Mouse (Mus musculus) MEL (cell line): ENCODE results near the gene 3110082I17Rik. TPM values are rescaled to one million over a fixed set of nuclear protein-coding genes. Genes with fewer than 3 reads are reported as not detected.

Experiments
- DNase-seq: peaks from one replicate; pipeline ENCODE4 v3.0.0; 2011; ENCODE audit warnings: low read depth, low spot score
- H3K27ac ChIP-seq: 2 replicates; pipeline ENCODE4 v1.5.1; 2012; ENCODE audit warnings: low read depth, mild to moderate bottlenecking, control low read depth, low read length, moderate library complexity; ENCODE audit not compliant: control insufficient read depth
- H3K27me3 ChIP-seq, 2 experiments: fragments of 150-350 bp in 1 of 2; sonication (generic) in 1 of 2; 2 replicates each; pipeline ENCODE4 v1.6.1; 2012; ENCODE audit warnings: low read length in 2 of 2, mild to moderate bottlenecking in 2 of 2, improper control_type of control experiment in 1 of 2, moderate library complexity in 1 of 2; ENCODE audit not compliant: insufficient read depth in 2 of 2, control insufficient read depth in 1 of 2
- H3K36me3 ChIP-seq, 2 experiments: 2 replicates each; pipeline ENCODE4 v1.6.1; 2012 to 2014; ENCODE audit warnings: low read length in 2 of 2, improper control_type of control experiment in 1 of 2, inconsistent platforms in 1 of 2, mild to moderate bottlenecking in 1 of 2; ENCODE audit not compliant: insufficient read depth in 2 of 2, control insufficient read depth in 1 of 2
- H3K4me1 ChIP-seq, 2 experiments: fragments of 150-350 bp in 1 of 2; sonication (generic) in 1 of 2; 2 replicates each; pipeline ENCODE4 v1.6.1; 2012; ENCODE audit warnings: low read length in 2 of 2, improper control_type of control experiment in 1 of 2, mild to moderate bottlenecking in 1 of 2; ENCODE audit not compliant: insufficient read depth in 2 of 2, control insufficient read depth in 1 of 2
- H3K4me3 ChIP-seq, 2 experiments: fragments of 150-350 bp in 1 of 2; sonication (generic) in 1 of 2; 2 replicates each; pipeline ENCODE4 v1.5.1; 2012; ENCODE audit warnings: low read depth in 2 of 2, low read length in 2 of 2, mild to moderate bottlenecking in 2 of 2, moderate library complexity in 2 of 2, control low read depth in 1 of 2, improper control_type of control experiment in 1 of 2; ENCODE audit not compliant: control insufficient read depth in 1 of 2, insufficient read depth in 1 of 2
- H3K79me2 ChIP-seq: 2 replicates; pipeline ENCODE4 v1.6.1; 2012; ENCODE audit warnings: mild to moderate bottlenecking, low read length, moderate library complexity; ENCODE audit not compliant: control insufficient read depth, poor library complexity, insufficient read depth
- H3K9ac ChIP-seq: 2 replicates; pipeline ENCODE4 v1.6.1; 2012; ENCODE audit warnings: low read depth, mild to moderate bottlenecking, control low read depth, low read length, moderate library complexity; ENCODE audit not compliant: control insufficient read depth, poor library complexity, severe bottlenecking
- H3K9me3 ChIP-seq: fragments of 150-350 bp; sonication (generic); replicated peaks from 2 replicates; pipeline ENCODE4 v1.6.1; 2012; ENCODE audit warnings: mild to moderate bottlenecking, low read length, improper control_type of control experiment, moderate library complexity; ENCODE audit not compliant: insufficient read depth
- BHLHE40 ChIP-seq: IDR thresholded peaks from 2 replicates; pipeline ENCODE4 v1.6.1; 2012; ENCODE audit warnings: low read depth, mild to moderate bottlenecking, inconsistent platforms, low read length, improper control_type of control experiment, borderline replicate concordance
- CHD1 ChIP-seq: IDR thresholded peaks from 2 replicates; pipeline ENCODE4 v1.6.1; 2012; ENCODE audit warnings: low read depth, mild to moderate bottlenecking, inconsistent platforms, low read length, improper control_type of control experiment
- CHD2 ChIP-seq: IDR thresholded peaks from 2 replicates; pipeline ENCODE4 v1.6.1; 2011; ENCODE audit warnings: low read length, improper control_type of control experiment
- CTCF ChIP-seq, 3 experiments: IDR thresholded peaks in 2 of 3; conservative IDR thresholded peaks in 1 of 3; 2 replicates each; pipeline ENCODE4 v1.5.1; 2011 to 2012; ENCODE audit warnings: low read length in 3 of 3, low read depth in 2 of 3, mild to moderate bottlenecking in 2 of 3, improper control_type of control experiment in 1 of 3, inconsistent platforms in 1 of 3, mixed read lengths in 1 of 3, moderate library complexity in 1 of 3; ENCODE audit not compliant: control insufficient read depth in 1 of 3, insufficient read depth in 1 of 3, poor library complexity in 1 of 3, severe bottlenecking in 1 of 3
- EP300 ChIP-seq, 2 experiments: IDR thresholded peaks; 2 replicates each; pipeline ENCODE4 v1.6.1; 2011; ENCODE audit warnings: improper control_type of control experiment in 2 of 2, low read length in 2 of 2, low read depth in 1 of 2, mild to moderate bottlenecking in 1 of 2
- ETS1 ChIP-seq: IDR thresholded peaks from 2 replicates; pipeline ENCODE4 v1.6.1; 2012; ENCODE audit warnings: low read depth, mild to moderate bottlenecking, inconsistent platforms, low read length, improper control_type of control experiment, moderate library complexity
- GABPA ChIP-seq: IDR thresholded peaks from 2 replicates; pipeline ENCODE4 v1.6.1; 2012; ENCODE audit warnings: low read depth, mild to moderate bottlenecking, inconsistent platforms, low read length, improper control_type of control experiment, moderate library complexity
- HCFC1 ChIP-seq: IDR thresholded peaks from 2 replicates; pipeline ENCODE4 v1.6.1; 2012; ENCODE audit warnings: low read depth, mild to moderate bottlenecking, inconsistent platforms, low read length, improper control_type of control experiment, moderate library complexity
- JUND ChIP-seq: IDR thresholded peaks from 2 replicates; pipeline ENCODE4 v1.6.1; 2011; ENCODE audit warnings: low read depth, mild to moderate bottlenecking, improper control_type of control experiment, low read length
- MAFK ChIP-seq: IDR thresholded peaks from 2 replicates; pipeline ENCODE4 v1.6.1; 2011; ENCODE audit warnings: low read depth, mild to moderate bottlenecking, low read length, improper control_type of control experiment, borderline replicate concordance
- MAX ChIP-seq: IDR thresholded peaks from 2 replicates; pipeline ENCODE4 v1.6.1; 2011; ENCODE audit warnings: low read length, improper control_type of control experiment
- MAZ ChIP-seq: IDR thresholded peaks from 2 replicates; pipeline ENCODE4 v1.6.1; 2012; ENCODE audit warnings: low read depth, mild to moderate bottlenecking, inconsistent platforms, low read length, improper control_type of control experiment
- MXI1 ChIP-seq: IDR thresholded peaks from 2 replicates; pipeline ENCODE4 v1.6.1; 2011; ENCODE audit warnings: mild to moderate bottlenecking, low read depth, low read length, improper control_type of control experiment
- MYC ChIP-seq: IDR thresholded peaks from 2 replicates; pipeline ENCODE4 v1.6.1; 2011; ENCODE audit warnings: low read depth, mild to moderate bottlenecking, low read length, improper control_type of control experiment, moderate library complexity
- NELFE ChIP-seq: IDR thresholded peaks from 2 replicates; pipeline ENCODE4 v1.6.1; 2011; ENCODE audit warnings: low read depth, low read length, improper control_type of control experiment
- NRF1 ChIP-seq: IDR thresholded peaks from 2 replicates; pipeline ENCODE4 v1.6.1; 2014; ENCODE audit warnings: low read depth, mild to moderate bottlenecking, inconsistent platforms, low read length, improper control_type of control experiment, moderate library complexity; ENCODE audit not compliant: poor library complexity, insufficient read depth, severe bottlenecking
- POLR2AphosphoS2 ChIP-seq: IDR thresholded peaks from 2 replicates; pipeline ENCODE4 v1.6.1; 2011; ENCODE audit warnings: low read length, improper control_type of control experiment
- POLR2AphosphoS5 ChIP-seq: IDR thresholded peaks from 2 replicates; pipeline ENCODE4 v1.6.1; 2012; ENCODE audit warnings: low read depth, borderline replicate concordance, mild to moderate bottlenecking, inconsistent platforms, low read length, moderate library complexity, mixed read lengths
- SIN3A ChIP-seq: IDR thresholded peaks from 2 replicates; pipeline ENCODE4 v1.6.1; 2012; ENCODE audit warnings: low read length, improper control_type of control experiment, inconsistent platforms
- USF1 ChIP-seq: IDR thresholded peaks from 2 replicates; pipeline ENCODE4 v1.6.1; 2014; ENCODE audit warnings: low read depth, mild to moderate bottlenecking, inconsistent platforms, low read length, improper control_type of control experiment, moderate library complexity
- USF2 ChIP-seq, 2 experiments: IDR thresholded peaks; 2 replicates each; pipeline ENCODE4 v1.6.1; 2011 to 2012; ENCODE audit warnings: improper control_type of control experiment in 2 of 2, low read length in 2 of 2, borderline replicate concordance in 1 of 2, inconsistent platforms in 1 of 2, low read depth in 1 of 2, mild to moderate bottlenecking in 1 of 2; ENCODE audit not compliant: insufficient read depth in 1 of 2
- ZMIZ1 ChIP-seq: IDR thresholded peaks from 2 replicates; pipeline ENCODE4 v1.6.1; 2012; ENCODE audit warnings: low read depth, mild to moderate bottlenecking, inconsistent platforms, low read length, improper control_type of control experiment, moderate library complexity
- ZNF384 ChIP-seq: IDR thresholded peaks from 2 replicates; pipeline ENCODE4 v1.6.1; 2012; ENCODE audit warnings: low read depth, mild to moderate bottlenecking, inconsistent platforms, low read length, improper control_type of control experiment
- polyA plus RNA-seq, 2 experiments: library from polyadenylated mRNA; stranded (reverse) in 1 of 2; unstranded in 1 of 2; fragments of >175 nt in 1 of 2; fragments of >200 nt in 1 of 2; gene quantifications; 2 replicates each; pipeline versions ENCODE4 v1.2.1 to v1.2.4; 2012; ENCODE audit warnings: low replicate concordance in 2 of 2, low read depth in 1 of 2; ENCODE audit not compliant: insufficient read length in 2 of 2, insufficient read depth in 1 of 2, missing spikeins in 1 of 2
- total RNA-seq: library from RNA; depleted of rRNA; stranded (reverse); fragments of 300-350 nt; gene quantifications from 2 replicates; pipeline ENCODE4 v1.2.3, GENCODE M21; 2012

The 3110082I17Rik gene
- total and polyA plus RNA-seq, 3 experiments: 58.1 to 79.5 TPM; not detected in 1

- Histone ChIP-seq H3K36me3 (no peaks in the 10 kb centered on the region), H3K27me3 (no peaks in the 10 kb centered on the region), H3K4me1 (no peaks in the 10 kb centered on the region), H3K4me3 (no peak overlapping the region), H3K79me2 (no peaks in the 10 kb centered on the region), H3K9me3 (no peaks in the 10 kb centered on the region), H3K9ac (no peak overlapping the region), H3K27ac (no peak overlapping the region)
- no peak for TF ChIP-seq NELFE
- TF ChIP-seq USF2 (IDR thresholded peaks at IDR 0.05; ENCODE audit: borderline replicate concordance in 1 of 2, insufficient read depth in 1 of 2, low read depth in 1 of 2, low read length in 2 of 2): no peak
- TF ChIP-seq JUND: no peak
- TF ChIP-seq POLR2AphosphoS2: no peak
- DNase-seq: no peak
These were observed 48.5 kb downstream of the 3110082I17Rik start for GRCm38 (mm10) chr5:139411665-139412314.

- no peak for TF ChIP-seq MAZ
- no peak for TF ChIP-seq POLR2AphosphoS2
- no peak for TF ChIP-seq GABPA
- TF ChIP-seq EP300 (IDR thresholded peaks at IDR 0.05; ENCODE audit: low read depth in 1 of 2, low read length in 2 of 2): no peak
- TF ChIP-seq CTCF (IDR thresholded peaks at IDR 0.05 in 2 of 3, conservative IDR thresholded peaks at IDR 0.05 in 1 of 3; ENCODE audit: control insufficient read depth in 1 of 3, insufficient read depth in 1 of 3, low read depth in 2 of 3, low read length in 3 of 3, poor library complexity in 1 of 3, severe bottlenecking in 1 of 3): no peak
- TF ChIP-seq SIN3A: no peak
- no peak for TF ChIP-seq USF1
- no peak for TF ChIP-seq MXI1
- no peak for TF ChIP-seq CHD1
- no peak for TF ChIP-seq MYC
- TF ChIP-seq BHLHE40: no peak
- TF ChIP-seq ETS1: no peak
- TF ChIP-seq MAX: no peak
- no peak for TF ChIP-seq HCFC1
- TF ChIP-seq ZNF384: no peak
- no peak for TF ChIP-seq NRF1
- no peak for TF ChIP-seq POLR2AphosphoS5
- TF ChIP-seq MAFK: no peak
- no peak for TF ChIP-seq ZMIZ1
- no peak for TF ChIP-seq CHD2
These were observed 49.2 kb downstream of the 3110082I17Rik start for GRCm38 (mm10) chr5:139411117-139411516.

More at GRCm38 (mm10) chr5:139411117-139411516, 49.2 kb downstream of the 3110082I17Rik start:
- H3K4me1 ChIP-seq: no peaks in the 10 kb centered on the region
- no peak overlapping the region for H3K27ac ChIP-seq
- no peaks in the 10 kb centered on the region for H3K79me2 ChIP-seq
- H3K9me3 ChIP-seq: no peaks in the 10 kb centered on the region
- no peak overlapping the region for H3K9ac ChIP-seq
- no peaks in the 10 kb centered on the region for H3K36me3 ChIP-seq
- DNase-seq: no peak
- H3K27me3 ChIP-seq: no peaks in the 10 kb centered on the region
- no peak overlapping the region for H3K4me3 ChIP-seq
